Mouse (Mus musculus): Measurements from ENCODE around the gene Zw10.

The Zw10 gene

GRCm38 (mm10) chr9:49055333-49056205 lies at the start of gene Zw10:
Gene Zw10 (plus strand): TSS chr9:49055613.
- DNase-seq: peak; percentile 95 to 97

DNA sequence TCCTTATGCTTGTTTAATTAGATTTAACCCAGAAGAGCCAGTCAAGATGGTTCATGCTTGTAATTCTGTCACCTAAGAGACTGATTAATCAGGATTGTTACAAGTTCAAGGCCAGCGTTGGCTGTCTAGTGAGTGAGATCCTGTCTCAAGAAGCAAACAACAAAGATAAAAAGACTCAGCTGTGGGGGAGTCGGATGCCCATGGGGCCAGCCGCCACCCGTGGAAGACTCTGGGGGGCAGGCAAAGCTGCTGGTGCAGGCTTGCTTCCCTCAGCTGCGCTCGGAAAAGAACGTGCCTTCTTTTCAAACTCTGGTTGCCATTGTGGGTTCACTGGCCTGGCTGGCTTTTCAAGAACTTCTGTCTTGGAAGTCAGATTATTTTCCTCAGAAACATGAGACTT lies 39.6 kb upstream of the Zw10 start:
- DNase-seq: no peak

- DNase-seq: no peak
Measured at GRCm38 (mm10) chr9:49021289-49021688, 34.1 kb upstream of the Zw10 start.

DNA sequence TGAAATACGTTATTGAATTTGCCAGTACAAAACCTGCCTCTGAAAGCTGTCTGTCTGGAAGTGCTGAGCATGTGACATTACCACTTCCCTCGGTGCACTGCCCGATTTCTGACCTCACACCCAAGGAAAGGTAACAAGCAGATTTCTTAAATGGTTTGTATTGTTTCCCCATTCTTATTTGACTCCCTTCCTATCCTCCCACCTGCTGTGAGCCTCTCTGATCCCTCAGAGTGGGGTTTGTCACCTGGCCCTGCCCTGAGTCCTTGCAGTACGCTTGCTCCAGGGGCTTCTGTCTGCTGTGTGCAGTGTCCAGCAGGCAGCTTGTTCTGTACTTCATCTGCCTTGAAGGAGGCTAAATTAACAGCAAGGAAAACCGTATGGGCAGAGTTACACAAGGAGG lies 31.5 kb upstream of the Zw10 start:
- no peak for DNase-seq

DNA sequence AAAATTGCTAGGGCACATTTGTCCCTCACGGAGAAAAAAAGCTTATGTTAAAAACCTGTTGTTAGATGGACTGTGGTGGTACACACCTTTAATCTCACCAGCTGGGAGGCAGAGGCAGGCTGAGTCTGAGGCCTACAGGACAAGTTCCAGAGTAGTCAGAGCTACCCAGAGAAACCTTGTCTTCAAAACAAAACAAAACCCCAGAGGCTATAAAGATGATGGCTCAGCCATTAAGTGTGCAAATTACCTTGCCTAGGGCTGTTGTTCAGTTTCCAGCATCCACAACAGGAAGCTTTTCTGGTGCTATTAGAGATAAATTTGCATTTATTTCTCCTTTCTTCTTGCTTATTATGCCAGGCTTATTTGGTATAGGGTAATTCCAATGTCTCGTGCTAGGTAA lies 30.9 kb upstream of the Zw10 start:
- DNase-seq: no peak

DNA sequence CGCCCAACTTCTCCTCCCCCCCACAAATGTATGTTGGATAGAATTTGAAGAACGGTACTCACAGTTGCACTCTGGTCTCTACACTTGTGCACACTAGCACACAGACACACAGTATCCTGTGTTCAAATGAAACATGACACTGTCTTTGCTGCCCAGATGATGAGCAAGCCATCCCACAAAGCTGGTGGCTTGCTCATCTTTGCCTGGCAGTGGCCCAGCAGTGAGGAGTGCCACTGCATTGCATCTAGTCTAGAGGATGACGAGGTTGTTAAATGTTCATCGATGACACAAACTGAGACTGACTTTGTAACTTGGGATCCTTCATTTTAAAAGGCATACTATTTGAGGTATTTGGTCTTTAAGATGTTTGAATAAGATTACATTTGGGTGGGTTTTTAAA lies 20.6 kb upstream of the Zw10 start:
- DNase-seq: no peak

- no peak for DNase-seq
Measured at GRCm38 (mm10) chr9:49050901-49051300, 4.5 kb upstream of the Zw10 start.

DNA sequence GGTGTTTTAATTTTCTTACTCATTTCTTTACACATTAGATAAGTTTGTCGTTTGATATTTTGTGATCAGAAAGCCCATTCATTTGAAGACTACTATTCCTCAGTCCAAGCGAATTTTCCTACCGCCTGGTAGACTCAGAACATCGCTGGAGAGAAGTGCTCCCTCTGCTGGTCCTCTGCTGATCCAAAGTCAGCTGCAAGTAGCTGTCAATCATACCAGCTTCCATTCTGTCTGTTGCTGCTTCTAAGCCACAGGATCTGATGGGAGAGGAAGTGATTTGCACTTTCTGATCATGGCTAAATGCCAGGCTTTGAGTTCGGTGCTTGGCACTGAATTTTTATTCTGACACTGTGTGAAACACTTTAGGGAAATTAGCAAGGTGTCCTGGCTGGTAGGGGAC lies 4.1 kb upstream of the Zw10 start:
- peak; percentile 68 to 83 for DNase-seq

GRCm38 (mm10) chr9:49054028-49054427 lies 1.4 kb upstream of the Zw10 start:
- DNase-seq: no peak

DNA sequence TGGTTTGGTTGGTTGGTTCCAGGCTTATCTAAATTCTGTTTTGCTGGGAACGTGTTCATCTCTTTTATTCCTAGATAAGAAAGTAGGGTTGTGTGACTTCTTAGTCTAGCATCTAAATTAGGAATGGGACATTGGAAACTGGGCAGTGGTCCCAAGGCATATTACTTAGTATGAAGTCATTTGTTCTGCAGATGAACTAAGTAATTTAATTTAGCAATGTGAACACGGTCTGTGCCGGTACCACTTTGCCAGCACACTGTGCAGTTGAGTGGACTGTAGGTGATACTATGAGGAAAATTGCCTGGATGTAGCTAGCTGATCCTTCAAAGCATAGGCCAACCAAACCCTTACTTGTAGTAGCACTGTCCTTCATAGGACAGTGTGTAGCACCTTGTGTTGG lies 21.4 kb downstream of the Zw10 start:
- DNase-seq: no peak

DNA sequence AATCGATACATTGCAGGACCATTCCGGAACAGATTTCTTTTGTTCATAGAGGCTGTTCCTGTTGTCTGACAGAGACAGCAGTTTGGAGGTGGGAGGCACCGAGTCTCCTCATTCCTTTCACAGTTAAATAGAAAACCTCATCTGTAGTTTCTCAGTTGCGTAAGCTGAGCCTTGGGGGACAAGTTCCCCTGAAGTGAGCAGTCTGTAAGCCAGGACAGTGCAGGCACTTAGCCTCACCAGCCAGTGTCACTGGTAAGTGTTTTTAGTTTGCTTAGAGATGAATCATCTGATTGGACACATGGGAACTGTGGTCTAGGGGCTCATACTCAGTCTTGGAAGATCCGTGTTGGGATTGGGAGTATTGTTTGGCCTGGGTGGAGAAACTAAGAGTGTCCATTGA lies 25.7 kb downstream of the Zw10 start, which contains the start of gene Tmprss5:
Tmprss5 (plus strand) TSS at position 154 of the 400 bp plus-strand sequence.
- DNase-seq: no peak

- DNase-seq: peak; percentile 79 to 87
Measured at GRCm38 (mm10) chr9:49081561-49081960, 26.1 kb downstream of the Zw10 start.

GRCm38 (mm10) chr9:49087317-49087716 lies 31.9 kb downstream of the Zw10 start:
- DNase-seq: no peak

GRCm38 (mm10) chr9:49098871-49099270 lies 43.5 kb downstream of the Zw10 start:
- no peak for DNase-seq

- DNase-seq: no peak
Measured at GRCm38 (mm10) chr9:49102328-49102727, 46.9 kb downstream of the Zw10 start.

- DNase-seq: no peak
Measured at GRCm38 (mm10) chr9:49109101-49109500, 53.7 kb downstream of the Zw10 start.

DNA sequence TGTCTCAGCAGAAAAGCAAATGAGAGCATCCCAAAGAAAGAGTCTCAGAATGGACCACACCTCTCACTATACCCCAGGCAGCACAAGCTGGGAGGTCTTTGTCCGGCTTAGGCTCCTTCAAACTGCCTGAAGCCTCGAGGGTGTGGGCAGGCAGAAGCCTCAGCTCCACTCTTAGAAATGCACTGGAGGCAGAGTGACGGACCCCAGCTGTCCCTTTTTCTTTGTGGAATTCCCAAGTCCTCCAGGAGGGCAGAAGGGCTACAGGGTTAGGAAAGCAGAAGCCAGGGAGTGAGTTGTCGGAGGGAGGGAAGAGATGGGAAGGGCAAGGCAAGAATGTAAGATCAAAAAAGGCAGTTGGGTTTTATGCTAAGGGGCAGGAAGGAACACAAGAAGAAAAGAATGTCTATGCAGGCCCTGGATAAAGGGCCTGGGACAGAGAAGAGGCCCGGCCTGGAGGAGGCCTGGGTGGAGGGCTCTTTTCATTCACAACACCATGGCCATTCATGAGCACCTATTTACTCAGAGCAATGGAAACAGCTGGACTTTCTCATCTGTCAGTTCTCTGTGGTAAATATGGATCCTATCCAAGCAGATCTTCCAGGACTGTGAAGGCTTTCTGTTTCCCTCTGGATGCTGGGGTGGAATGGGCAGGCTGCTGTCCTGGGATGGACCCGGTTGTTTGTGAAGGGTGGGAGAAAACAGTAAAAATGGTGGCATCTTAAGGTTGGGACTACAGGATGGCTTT lies 55.2 kb downstream of the Zw10 start:
- peak in 1 of 2 experiments; percentile 36 for DNase-seq

DNA sequence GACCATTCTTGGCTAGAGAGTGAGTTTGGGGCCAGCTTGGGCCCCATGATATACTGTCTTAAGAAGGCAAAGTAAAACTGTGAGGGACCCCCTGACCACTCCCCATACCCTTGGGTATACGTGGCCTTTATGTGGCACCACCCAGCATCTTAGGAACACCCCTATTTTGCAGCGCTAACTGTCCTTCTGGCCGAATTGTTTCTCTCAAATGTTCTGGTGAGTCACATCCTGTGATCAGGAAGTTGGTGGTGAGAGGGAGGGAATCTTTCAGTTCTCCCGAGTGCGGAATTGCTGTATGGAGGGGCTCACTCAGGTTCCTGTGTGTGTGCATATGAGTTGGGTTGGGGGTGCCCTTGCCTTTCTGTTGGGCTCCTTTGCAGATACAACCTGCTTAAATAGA lies 55.9 kb downstream of the Zw10 start:
- no peak for DNase-seq

- no peak for DNase-seq
Measured at GRCm38 (mm10) chr9:49118271-49118825, 62.9 kb downstream of the Zw10 start.

DNA sequence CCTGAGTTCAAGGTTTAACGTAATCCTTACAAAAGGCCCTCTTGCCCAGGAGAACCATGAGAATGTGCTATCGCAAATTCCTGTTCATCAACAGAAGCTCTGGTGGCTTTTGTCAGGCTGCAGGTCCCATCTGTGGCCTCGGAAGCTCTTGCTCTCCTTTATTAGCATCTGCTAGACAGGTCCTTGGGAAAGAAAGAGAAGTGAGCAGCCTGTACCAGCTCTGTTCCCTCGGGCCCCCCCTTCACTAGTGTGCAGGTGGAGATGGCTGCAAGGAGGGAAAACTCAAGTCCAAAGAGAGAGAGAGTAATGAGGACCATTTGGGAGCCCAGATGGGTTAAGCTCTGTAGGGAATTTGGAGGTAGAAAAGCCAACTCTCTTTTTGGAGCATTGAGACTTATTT lies 64.3 kb downstream of the Zw10 start:
- DNase-seq: no peak

GRCm38 (mm10) chr9:49125706-49126105 lies 70.3 kb downstream of the Zw10 start:
- DNase-seq: no peak

Measured in kidney, postnatal 25 days (tissue).